Mouse (Mus musculus) frontal cortex, postnatal 25 days (tissue): ENCODE measurements around the gene Serpina9.
"Not testable (repeated sequence)": the region's sequence is repeated elsewhere in the genome, so short reads cannot be mapped to it uniquely, and the experiment has no call there.

ENCODE experiments used
- DNase-seq, 2 experiments: peaks; one replicate each; pipeline ENCODE4 v3.0.0; 2022; ENCODE audit warnings: low spot score in 2 of 2

Serpina9 gene

DNA sequence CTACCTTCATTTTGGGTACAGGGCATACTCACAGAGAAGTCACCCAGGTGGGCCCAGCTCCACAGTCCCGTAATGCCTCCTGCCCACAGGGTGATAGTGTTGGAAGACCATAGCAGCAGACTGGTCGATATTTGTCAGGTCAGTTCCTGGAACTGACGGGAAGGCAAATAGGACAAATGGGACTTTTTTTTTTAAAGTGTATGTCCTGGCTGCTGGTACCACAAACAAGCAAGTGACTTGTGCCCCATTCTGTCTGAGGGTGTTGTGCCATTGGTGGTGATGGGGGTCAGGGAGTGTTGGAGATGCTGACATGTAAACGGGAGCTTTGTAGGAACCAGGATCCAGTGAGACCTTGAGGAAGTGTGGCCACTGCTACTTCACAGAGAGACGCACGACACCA is 23.7 kb downstream of the Serpina9 start, which contains the start of gene Serpina11:
Gene Serpina11, minus strand, starts transcription at position 101 of the 400 bp plus-strand sequence.
- no peak for DNase-seq

- DNase-seq, result no peak
Measured at GRCm38 (mm10) chr12:103989514-103989767, 24.1 kb downstream of the Serpina9 start.

GRCm38 (mm10) chr12:103988754-103989513 is 24.6 kb downstream of the Serpina9 start:
- DNase-seq, result no peak

GRCm38 (mm10) chr12:103985868-103986267 is 27.7 kb downstream of the Serpina9 start:
- no peak for DNase-seq

GRCm38 (mm10) chr12:103984935-103985334 is 28.6 kb downstream of the Serpina9 start:
- peak; percentile 57 for DNase-seq

GRCm38 (mm10) chr12:103981646-103982360 is 31.8 kb downstream of the Serpina9 start:
- DNase-seq, result no peak

- DNase-seq, result no peak
Measured at GRCm38 (mm10) chr12:103978294-103978693, 35.3 kb downstream of the Serpina9 start.

DNA sequence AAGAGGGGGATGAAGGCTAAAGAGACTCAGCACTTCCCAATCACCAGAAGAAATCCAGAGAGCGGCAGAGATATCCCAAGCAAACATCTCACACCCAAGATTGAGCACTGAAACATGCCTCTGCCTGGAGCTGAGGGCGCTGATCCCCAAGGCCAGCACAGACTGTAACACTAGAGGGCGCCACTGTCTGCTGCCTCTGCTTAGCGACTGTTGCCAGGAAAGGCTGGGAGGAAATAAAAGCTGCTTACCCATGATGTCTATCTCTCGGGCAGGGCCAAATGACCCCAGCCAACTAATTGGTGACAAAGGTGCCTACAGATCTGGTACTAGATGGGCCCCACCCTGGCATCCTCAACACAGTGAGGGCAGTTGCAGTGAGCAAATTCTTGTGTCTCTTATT is 35.7 kb downstream of the Serpina9 start:
- no peak for DNase-seq

DNA sequence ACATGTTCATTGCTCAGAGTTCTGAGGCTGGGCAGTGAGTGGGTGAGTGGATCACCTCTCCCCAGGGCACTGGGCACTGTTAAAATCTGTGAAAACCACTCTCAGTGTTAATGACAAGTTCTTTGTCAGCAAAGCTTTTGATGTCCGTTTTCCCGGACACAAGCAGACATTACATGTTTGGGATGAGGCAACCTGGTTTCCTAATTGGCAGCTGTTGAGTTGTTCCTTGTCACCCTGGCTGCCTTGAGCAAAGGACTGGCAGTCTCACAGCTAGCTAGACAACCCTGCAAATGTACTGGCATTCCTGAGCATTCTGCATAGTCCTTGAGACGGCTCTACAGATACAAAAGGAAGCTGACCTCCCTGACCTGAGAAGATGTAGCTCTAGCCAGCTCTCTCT is 36.5 kb downstream of the Serpina9 start:
- no peak for DNase-seq

- DNase-seq, result no peak
Measured at GRCm38 (mm10) chr12:103971080-103971479, 42.5 kb downstream of the Serpina9 start.

DNA sequence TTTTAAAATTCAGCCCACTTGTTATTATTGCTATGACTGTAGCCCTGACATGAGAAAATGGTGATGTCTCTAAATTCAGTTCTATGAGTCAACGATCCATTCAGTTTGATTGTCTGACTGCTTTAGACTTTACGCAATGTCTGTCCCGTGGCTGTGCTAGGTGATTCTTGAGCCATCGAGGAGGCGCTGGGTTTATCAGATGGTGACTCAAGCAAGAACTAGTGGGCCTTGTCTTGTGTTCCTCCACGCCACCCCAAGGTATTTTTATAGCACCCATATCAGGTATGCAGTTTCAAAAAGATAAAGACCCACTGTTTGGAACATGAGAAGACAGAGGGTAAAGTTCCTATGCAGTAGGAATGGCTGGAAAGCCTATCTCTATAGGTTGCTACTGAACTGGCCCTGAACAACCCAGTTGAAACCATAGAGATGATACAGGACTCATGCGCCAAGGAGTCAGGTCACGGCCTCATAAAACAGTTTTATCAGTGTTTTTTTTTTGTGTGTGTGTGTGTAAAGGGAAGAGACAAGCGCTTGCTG is 43.9 kb downstream of the Serpina9 start:
- no peak for DNase-seq

DNA sequence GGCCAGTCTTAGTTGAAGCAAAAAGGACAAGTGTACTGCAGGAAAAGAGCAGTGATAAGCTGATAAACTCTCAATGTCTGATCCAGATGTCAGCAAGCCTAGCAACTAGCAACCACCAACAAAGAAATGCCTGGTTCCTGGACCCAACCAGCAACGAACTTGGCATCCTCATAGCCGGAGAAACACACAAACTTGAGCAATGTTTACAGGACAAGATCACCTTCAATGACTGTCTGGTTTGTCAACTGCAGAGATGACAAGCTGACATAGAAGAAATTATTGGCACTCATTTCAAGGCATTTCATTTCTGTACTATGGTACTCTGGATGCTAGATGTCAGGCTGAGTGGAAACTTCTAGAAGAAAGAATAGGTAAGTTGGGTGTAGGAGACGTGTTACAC is 46.8 kb downstream of the Serpina9 start:
- DNase-seq, result no peak

GRCm38 (mm10) chr12:103963288-103963687 is 50.3 kb downstream of the Serpina9 start:
- no peak for DNase-seq

GRCm38 (mm10) chr12:103962860-103963259 is 50.7 kb downstream of the Serpina9 start:
- no peak for DNase-seq

DNA sequence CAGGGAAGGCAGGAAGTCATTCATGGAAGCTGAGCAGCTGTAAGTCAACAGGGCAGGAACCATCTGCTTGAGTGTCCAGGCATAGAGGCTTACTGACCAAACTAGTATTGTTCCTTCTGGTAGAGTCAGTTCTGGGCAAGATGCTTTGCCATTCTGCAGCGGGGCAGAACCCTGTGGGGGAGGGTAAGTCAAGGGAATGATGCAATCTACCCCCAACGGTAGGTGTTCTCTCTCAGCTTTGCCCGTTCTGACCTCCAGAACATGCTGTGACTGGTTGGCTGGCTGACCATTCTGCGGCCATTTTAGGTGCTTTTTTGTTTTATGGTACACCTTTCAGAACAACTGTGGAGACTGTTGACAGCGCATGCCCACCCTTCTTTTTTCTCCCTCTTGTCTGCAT is 51.2 kb downstream of the Serpina9 start:
- no peak for DNase-seq

DNA sequence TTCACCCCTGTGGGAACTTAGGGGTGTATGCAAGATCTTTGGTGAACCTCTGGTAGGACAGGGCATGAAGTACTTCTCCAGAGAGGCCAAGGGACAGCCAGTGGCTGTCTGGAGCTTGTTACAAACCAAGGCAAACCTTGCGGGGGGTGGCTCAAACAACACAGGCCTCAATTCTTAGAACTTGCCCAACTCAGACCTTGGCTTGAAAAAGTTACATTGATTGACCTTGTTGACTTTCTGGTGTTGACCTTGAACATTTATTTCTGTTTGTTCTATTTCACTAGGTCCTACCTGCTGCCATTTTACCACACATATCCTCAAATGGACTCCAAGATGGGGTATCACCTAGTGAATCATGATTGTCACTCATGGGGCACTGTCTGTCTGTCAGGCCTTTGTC is 51.8 kb downstream of the Serpina9 start:
- DNase-seq, result no peak

DNA sequence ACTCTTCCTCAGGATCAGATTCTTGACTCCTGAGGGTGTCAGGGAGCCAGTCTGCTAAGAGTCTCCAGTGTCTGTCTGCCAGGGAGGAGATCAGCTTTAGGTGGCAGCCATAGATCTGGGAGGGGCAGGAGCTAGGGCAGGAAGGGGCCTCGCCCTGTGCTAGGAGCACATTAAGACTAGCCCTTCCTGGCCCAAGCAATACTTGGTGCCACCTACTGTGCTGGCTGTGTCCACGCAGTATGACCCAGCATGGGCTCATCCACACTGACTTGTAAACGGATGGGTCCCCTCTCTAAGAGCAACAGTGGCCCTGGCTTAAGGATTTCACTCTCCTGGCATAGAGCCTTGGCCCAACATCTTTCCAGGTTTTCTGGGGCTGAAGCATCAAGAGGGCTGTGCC is 54.8 kb downstream of the Serpina9 start, which contains the start of gene Serpina1e:
Gene Serpina1e, minus strand, starts transcription at position 178 of the 400 bp plus-strand sequence.
- DNase-seq, result no peak

DNA sequence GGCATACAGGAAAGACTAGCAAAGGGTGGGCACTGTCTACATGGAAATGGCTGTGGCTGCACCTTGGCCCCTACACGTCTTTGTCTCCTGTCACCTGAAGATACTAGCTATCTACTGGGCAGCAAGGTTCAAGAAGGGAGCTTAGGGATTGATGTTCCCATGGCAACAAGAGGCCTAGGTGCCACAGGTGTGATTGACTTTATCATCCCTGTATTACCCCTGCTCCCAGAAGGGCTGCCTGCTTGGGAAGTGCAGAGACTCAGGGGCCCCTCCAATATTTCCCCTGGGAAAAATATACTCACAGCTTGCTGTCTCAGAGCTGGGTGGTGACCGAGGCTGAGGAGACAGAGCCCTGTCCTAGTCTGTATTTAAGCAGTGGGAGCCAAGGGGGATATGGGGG is 57.0 kb downstream of the Serpina9 start:
- not testable (repeated sequence) for DNase-seq

GRCm38 (mm10) chr12:103952972-103953371 is 60.6 kb downstream of the Serpina9 start:
- not testable (repeated sequence) for DNase-seq

DNA sequence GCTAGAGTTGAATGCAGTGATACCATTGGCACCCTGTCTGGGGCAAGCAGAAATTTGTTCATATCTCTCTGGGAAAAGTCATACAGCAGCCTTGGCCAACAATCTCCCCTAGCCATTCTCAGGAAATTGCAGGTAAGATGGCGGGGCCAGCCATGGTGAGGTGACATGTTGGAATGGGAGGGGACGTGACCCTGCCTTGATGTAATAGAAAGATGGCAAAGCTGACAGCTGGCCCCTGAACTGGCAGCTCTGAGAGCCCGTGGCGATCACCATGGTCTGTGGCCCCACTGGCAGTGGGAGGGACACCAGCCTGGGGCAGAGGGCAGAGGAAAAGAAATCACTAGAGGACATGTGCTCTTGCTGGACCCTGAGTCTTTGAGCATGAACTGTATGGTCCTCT is 67.3 kb downstream of the Serpina9 start:
- DNase-seq, result no peak
